Mouse (Mus musculus) liver, embryonic 12.5 days (tissue): ENCODE results near the gene Patl2. TPM values are rescaled to one million over a fixed set of nuclear protein-coding genes. Genes with fewer than 3 reads are reported as not detected.
"Not testable (repeated sequence)": the region's sequence is repeated elsewhere in the genome, so short reads cannot be mapped to it uniquely, and the experiment has no call there.

Experiments used
- ATAC-seq: fragments of 200-750 bp; cut with Nextera tagmentation; 2 replicates; pipeline ENCODE4 v1.8.0; 2017; ENCODE audit warnings: moderate number of reproducible peaks, mild to moderate bottlenecking, moderate library complexity
- H3K27ac ChIP-seq: fragments of 300-500 bp; sonication (generic); 2 replicates; pipeline ENCODE4 v1.5.1; 2016; ENCODE audit warnings: mild to moderate bottlenecking
- H3K27me3 ChIP-seq: fragments of 300-500 bp; sonication (generic); replicated peaks from 2 replicates; pipeline ENCODE4 v1.6.1; 2016; ENCODE audit warnings: mild to moderate bottlenecking, moderate library complexity
- H3K36me3 ChIP-seq: fragments of 300-500 bp; sonication (generic); 2 replicates; pipeline ENCODE4 v1.6.1; 2016; ENCODE audit warnings: mild to moderate bottlenecking, moderate library complexity
- H3K4me1 ChIP-seq: fragments of 300-500 bp; sonication (generic); 2 replicates; pipeline ENCODE4 v1.6.1; 2016
- H3K4me2 ChIP-seq: fragments of 300-500 bp; sonication (generic); 2 replicates; pipeline ENCODE4 v1.6.1; 2016; ENCODE audit warnings: mild to moderate bottlenecking, moderate library complexity
- H3K4me3 ChIP-seq: fragments of 300-500 bp; sonication (generic); 2 replicates; pipeline ENCODE4 v1.5.1; 2016; ENCODE audit warnings: mild to moderate bottlenecking, moderate library complexity
- H3K9ac ChIP-seq: fragments of 300-500 bp; sonication (generic); 2 replicates; pipeline ENCODE4 v1.6.1; 2016; ENCODE audit warnings: mild to moderate bottlenecking, moderate library complexity
- H3K9me3 ChIP-seq: fragments of 300-500 bp; sonication (generic); replicated peaks from 2 replicates; pipeline ENCODE4 v1.6.1; 2016; ENCODE audit warnings: mild to moderate bottlenecking, moderate library complexity
- WGBS: fragments of 180-500 bp; shearing (Covaris S2); methylation state at CpG from one replicate; pipeline ENCODE4 v1.1.7; 2016; ENCODE audit not compliant: insufficient replicate concordance; 5-methylcytosine and 5-hydroxymethylcytosine counted together
- polyA plus RNA-seq: library from polyadenylated mRNA; unstranded; fragments of >200 nt; fragmentation: Nextera tagmentation; extraction: Ambion mirVana; gene quantifications from 2 replicates; pipeline ENCODE4 v1.2.1, GENCODE M21; 2016

The Patl2 gene
- polyA plus RNA-seq, 1 experiment from 2014 or later: 0.05 TPM

GRCm38 (mm10) chr2:122132618-122133017 is 53.4 kb downstream of the Patl2 start:
- Histone ChIP-seq H3K4me1 (peaks cover 20% of the 10 kb centered on the region), H3K27ac (no peak overlapping the region), H3K4me3 (no peak overlapping the region), H3K9ac (no peak overlapping the region), H3K27me3 (peaks cover 7% of the 10 kb centered on the region), H3K36me3 (no peaks in the 10 kb centered on the region), H3K4me2 (no peak overlapping the region), H3K9me3 (no peaks in the 10 kb centered on the region)
- no peak for ATAC-seq
- 45% methylated on average over 2 of the region's 2 CpGs for WGBS

- peaks cover 18% of the 10 kb centered on the region for H3K4me1 ChIP-seq
- WGBS: 52% methylated on average over 2 of the region's 2 CpGs
Measured at GRCm38 (mm10) chr2:122132078-122132477, 53.9 kb downstream of the Patl2 start.

GRCm38 (mm10) chr2:122127635-122128034 is 58.4 kb downstream of the Patl2 start:
- H3K9ac ChIP-seq: no peak overlapping the region
- H3K4me2 ChIP-seq: no peak overlapping the region
- H3K27ac ChIP-seq: no peak overlapping the region
- no peak for ATAC-seq
- H3K4me1 ChIP-seq: peaks cover 30% of the 10 kb centered on the region
- WGBS: 82% methylated on average over 4 of the region's 4 CpGs
- no peaks in the 10 kb centered on the region for H3K9me3 ChIP-seq
- peaks cover 7% of the 10 kb centered on the region for H3K27me3 ChIP-seq
- H3K4me3 ChIP-seq: no peak overlapping the region
- H3K36me3 ChIP-seq: no peaks in the 10 kb centered on the region

More at GRCm38 (mm10) chr2:122132078-122132477, 53.9 kb downstream of the Patl2 start:
- Histone ChIP-seq H3K27me3 (peaks cover 7% of the 10 kb centered on the region), H3K4me2 (no peak overlapping the region), H3K36me3 (no peaks in the 10 kb centered on the region), H3K4me3 (no peak overlapping the region), H3K27ac (no peak overlapping the region), H3K9me3 (no peaks in the 10 kb centered on the region), H3K9ac (no peak overlapping the region)
- ATAC-seq: no peak

GRCm38 (mm10) chr2:122126765-122127347 is 59.1 kb downstream of the Patl2 start:
- H3K27me3 ChIP-seq: peaks cover 7% of the 10 kb centered on the region
- no peaks in the 10 kb centered on the region for H3K36me3 ChIP-seq
- ATAC-seq: no peak
- no peak overlapping the region for H3K4me2 ChIP-seq
- WGBS: 24% methylated on average over 5 of the region's 5 CpGs
- H3K4me3 ChIP-seq: no peak overlapping the region
- H3K9me3 ChIP-seq: no peaks in the 10 kb centered on the region
- H3K4me1 ChIP-seq: peaks cover 30% of the 10 kb centered on the region
- no peak overlapping the region for H3K27ac ChIP-seq
- no peak overlapping the region for H3K9ac ChIP-seq

GRCm38 (mm10) chr2:122125680-122126572 is 60.1 kb downstream of the Patl2 start:
- ATAC-seq: peak; percentile 72
- no peak overlapping the region for H3K27ac ChIP-seq
- no peak overlapping the region for H3K9ac ChIP-seq
- 24% methylated on average over 12 of the region's 12 CpGs for WGBS
- H3K4me3 ChIP-seq: no peak overlapping the region
- no peaks in the 10 kb centered on the region for H3K9me3 ChIP-seq
- H3K4me2 ChIP-seq: peak overlapping the region; percentile 25
- peaks cover 7% of the 10 kb centered on the region for H3K27me3 ChIP-seq
- H3K36me3 ChIP-seq: no peaks in the 10 kb centered on the region
- peaks cover 33% of the 10 kb centered on the region for H3K4me1 ChIP-seq

GRCm38 (mm10) chr2:122117961-122118958 is 67.7 kb downstream of the Patl2 start, which contains the start of gene Spg11:
Spg11 (minus strand) TSS chr2:122118386.
- Histone ChIP-seq H3K4me3 (peak within 1 kb of the TSS; percentile 82), H3K27me3 (no peaks in the 10 kb centered on the region), H3K27ac (peak within 1 kb of the TSS; percentile 90), H3K4me1 (peaks cover 24% of the 10 kb centered on the region), H3K9me3 (no peaks in the 10 kb centered on the region), H3K36me3 (peaks cover 17% of the 10 kb centered on the region), H3K9ac (peak within 1 kb of the TSS; percentile 87), H3K4me2 (peak within 1 kb of the TSS; percentile 66)
- 1% methylated on average over 47 of the region's 47 CpGs for WGBS
- peak; percentile 99 for ATAC-seq

- Histone ChIP-seq H3K4me3 (no peak overlapping the region), H3K9ac (no peak overlapping the region), H3K9me3 (no peaks in the 10 kb centered on the region), H3K4me1 (peaks cover 24% of the 10 kb centered on the region), H3K27ac (no peak overlapping the region), H3K4me2 (peak overlapping the region; percentile 66), H3K27me3 (no peaks in the 10 kb centered on the region), H3K36me3 (peaks cover 24% of the 10 kb centered on the region)
- ATAC-seq: no peak
- 84% methylated on average over 2 of the region's 2 CpGs for WGBS
Measured at GRCm38 (mm10) chr2:122116888-122117287, 69.1 kb downstream of the Patl2 start.

- H3K27me3 ChIP-seq: no peaks in the 10 kb centered on the region
- no peak overlapping the region for H3K4me2 ChIP-seq
- WGBS: 88% methylated on average over 4 of the region's 4 CpGs
- peaks cover 71% of the 10 kb centered on the region for H3K36me3 ChIP-seq
- H3K27ac ChIP-seq: no peak overlapping the region
- peaks cover 6% of the 10 kb centered on the region; the same call in 1 of the 2 replicates for H3K4me1 ChIP-seq
- no peak for ATAC-seq
- no peaks in the 10 kb centered on the region for H3K9me3 ChIP-seq
- no peak overlapping the region for H3K9ac ChIP-seq
- H3K4me3 ChIP-seq: no peak overlapping the region
Measured at GRCm38 (mm10) chr2:122109714-122110113, 76.3 kb downstream of the Patl2 start.

GRCm38 (mm10) chr2:122108101-122108500 is 77.9 kb downstream of the Patl2 start:
- 77% methylated on average over 14 of the region's 14 CpGs for WGBS
- Histone ChIP-seq H3K27ac (no peak overlapping the region), H3K4me1 (peaks cover 6% of the 10 kb centered on the region; the same call in 1 of the 2 replicates), H3K4me2 (no peak overlapping the region), H3K27me3 (no peaks in the 10 kb centered on the region), H3K4me3 (no peak overlapping the region), H3K9me3 (no peaks in the 10 kb centered on the region), H3K9ac (no peak overlapping the region), H3K36me3 (peaks cover 65% of the 10 kb centered on the region)
- ATAC-seq: no peak

- no peaks in the 10 kb centered on the region for H3K27me3 ChIP-seq
- no peak overlapping the region for H3K4me2 ChIP-seq
- no peak for ATAC-seq
- H3K9ac ChIP-seq: no peak overlapping the region
- H3K9me3 ChIP-seq: no peaks in the 10 kb centered on the region
- peaks cover 85% of the 10 kb centered on the region for H3K36me3 ChIP-seq
- H3K4me1 ChIP-seq: no peaks in the 10 kb centered on the region
- no peak overlapping the region for H3K4me3 ChIP-seq
- H3K27ac ChIP-seq: no peak overlapping the region
Measured at GRCm38 (mm10) chr2:122102070-122102469, 83.9 kb downstream of the Patl2 start.

GRCm38 (mm10) chr2:122097686-122098085 is 88.3 kb downstream of the Patl2 start:
- not testable (repeated sequence) for H3K9ac ChIP-seq, H3K4me2 ChIP-seq, H3K27me3 ChIP-seq, H3K4me3 ChIP-seq, H3K4me1 ChIP-seq, H3K27ac ChIP-seq, H3K9me3 ChIP-seq
- peaks cover 94% of the 10 kb centered on the region for H3K36me3 ChIP-seq
- ATAC-seq: 0 out of 2 replicates have a peak, but pooled peaks have one; percentile 46
- 81% methylated on average over 5 of the region's 5 CpGs for WGBS
